Mouse (Mus musculus): ENCODE measurements around the gene Krt27. TPM values are rescaled to one million over a fixed set of nuclear protein-coding genes. Genes with fewer than 3 reads are reported as not detected.

The Krt27 gene
- total RNA-seq (2021), result not detected
- long read RNA-seq, experiment 1, result 0 reads
- long read RNA-seq, experiment 2, result 0 reads

- DNase-seq (ENCODE audit: low spot score in 2 of 2), result no peak
- intact Hi-C loops (cut with DNase I), result no loop called here
Observed at GRCm38 (mm10) chr11:99351004-99351403, at the start of gene Krt27. Gene Krt27 (minus strand): TSS chr11:99351104.

- DNase-seq (ENCODE audit: low spot score in 2 of 2), result no peak
- intact Hi-C loops (cut with DNase I), result no loop called here
Observed at GRCm38 (mm10) chr11:99399956-99400549, 49.1 kb upstream of the Krt27 start.

- DNase-seq (ENCODE audit: low spot score in 2 of 2), result no peak
- intact Hi-C loops (cut with DNase I), result no loop called here
Observed at GRCm38 (mm10) chr11:99398832-99399231, 47.9 kb upstream of the Krt27 start.

GRCm38 (mm10) chr11:99398084-99398483 is 47.2 kb upstream of the Krt27 start:
- intact Hi-C loops (cut with DNase I), result no loop called here
- no peak for DNase-seq (ENCODE audit: low spot score in 2 of 2)

GRCm38 (mm10) chr11:99396661-99397060 is 45.8 kb upstream of the Krt27 start:
- intact Hi-C loops (cut with DNase I), result no loop called here
- DNase-seq (ENCODE audit: low spot score in 2 of 2), result no peak

GRCm38 (mm10) chr11:99396034-99396433 is 45.1 kb upstream of the Krt27 start:
- intact Hi-C loops (cut with DNase I), result no loop called here
- no peak for DNase-seq (ENCODE audit: low spot score in 2 of 2)

GRCm38 (mm10) chr11:99392492-99392891 is 41.6 kb upstream of the Krt27 start:
- intact Hi-C loops (cut with DNase I), result no loop called here
- peak in 1 of 2 experiments; percentile 19 for DNase-seq (ENCODE audit: low spot score in 2 of 2)

GRCm38 (mm10) chr11:99391375-99391774 is 40.5 kb upstream of the Krt27 start:
- no peak for DNase-seq (ENCODE audit: low spot score in 2 of 2)

GRCm38 (mm10) chr11:99390866-99391265 is 40.0 kb upstream of the Krt27 start:
- DNase-seq (ENCODE audit: low spot score in 2 of 2), result no peak
- intact Hi-C loops (cut with DNase I), result no loop called here

More at GRCm38 (mm10) chr11:99391375-99391774, 40.5 kb upstream of the Krt27 start:
- intact Hi-C loops (cut with DNase I), result no loop called here

GRCm38 (mm10) chr11:99389264-99389663 is 38.4 kb upstream of the Krt27 start, which contains the start of gene Krt10:
Gene Krt10 (minus strand): TSS chr11:99389364.
- intact Hi-C loops (cut with DNase I), result loop anchor here (10.0 kb wide), 1 partner anchor 776 kb away; no protein-coding TSS in a partner anchor
- DNase-seq (ENCODE audit: low spot score in 2 of 2), result no peak

GRCm38 (mm10) chr11:99388661-99389060 is 37.8 kb upstream of the Krt27 start:
- intact Hi-C loops (cut with DNase I), result loop anchor here (10.0 kb wide), 1 partner anchor 776 kb away; no protein-coding TSS in a partner anchor
- DNase-seq (ENCODE audit: low spot score in 2 of 2), result no peak

- intact Hi-C loops (cut with DNase I), result loop anchor here (10.0 kb wide), 1 partner anchor 779 kb away; no protein-coding TSS in a partner anchor
- peak; percentile 86 to 88 for DNase-seq (ENCODE audit: low spot score in 2 of 2)
Observed at GRCm38 (mm10) chr11:99385813-99386721, 35.2 kb upstream of the Krt27 start.

GRCm38 (mm10) chr11:99379568-99379967 is 28.7 kb upstream of the Krt27 start:
- intact Hi-C loops (cut with DNase I), result loop anchor here (1.0 kb wide), 1 partner anchor 84 kb away; no protein-coding TSS in a partner anchor
- DNase-seq (ENCODE audit: low spot score in 2 of 2), result peak; percentile 73 to 83

GRCm38 (mm10) chr11:99374803-99375202 is 23.9 kb upstream of the Krt27 start, which contains the start of gene Krt28:
Gene Krt28 (minus strand): TSS chr11:99374903.
- intact Hi-C loops (cut with DNase I), result no loop called here
- no peak for DNase-seq (ENCODE audit: low spot score in 2 of 2)

GRCm38 (mm10) chr11:99369853-99370451 is 19.0 kb upstream of the Krt27 start:
- intact Hi-C loops (cut with DNase I), result loop anchor here (5.0 kb wide), 1 partner anchor 58 kb away; no protein-coding TSS in a partner anchor
- DNase-seq (ENCODE audit: low spot score in 2 of 2), result peak; percentile 55 to 89

GRCm38 (mm10) chr11:99369229-99369628 is 18.3 kb upstream of the Krt27 start:
- intact Hi-C loops (cut with DNase I), result loop anchor here (5.0 kb wide), 1 partner anchor 57 kb away; no protein-coding TSS in a partner anchor
- peak in 1 of 2 experiments; percentile 59 for DNase-seq (ENCODE audit: low spot score in 2 of 2)

- intact Hi-C loops (cut with DNase I), result loop anchor here (5.0 kb wide), 1 partner anchor 54 kb away; no protein-coding TSS in a partner anchor
- peak in 1 of 2 experiments; percentile 24 for DNase-seq (ENCODE audit: low spot score in 2 of 2)
Observed at GRCm38 (mm10) chr11:99366791-99367190, 15.9 kb upstream of the Krt27 start.

GRCm38 (mm10) chr11:99364412-99364811 is 13.5 kb upstream of the Krt27 start:
- peak; percentile 59 to 61 for DNase-seq (ENCODE audit: low spot score in 2 of 2)
- intact Hi-C loops (cut with DNase I), result no loop called here

- intact Hi-C loops (cut with DNase I), result no loop called here
- no peak for DNase-seq (ENCODE audit: low spot score in 2 of 2)
Observed at GRCm38 (mm10) chr11:99361423-99361822, 10.5 kb upstream of the Krt27 start.
